Mouse (Mus musculus) midbrain, postnatal 0 days (tissue): ENCODE data around the gene Kif2a. TPM values are rescaled to one million over a fixed set of nuclear protein-coding genes. Genes with fewer than 3 reads are reported as not detected.

Experiments
- ATAC-seq: fragments of 200-750 bp; cut with Nextera tagmentation; 2 replicates; pipeline ENCODE4 v1.8.0; 2017; ENCODE audit warnings: moderate number of reproducible peaks, mild to moderate bottlenecking, moderate TSS enrichment, moderate library complexity; ENCODE audit not compliant: low FRiP score
- DNase-seq: peaks from one replicate; pipeline ENCODE4 v3.0.0-alpha.2; 2015; ENCODE audit warnings: low spot score
- H3K27ac ChIP-seq: fragments of 300-500 bp; sonication (generic); 2 replicates; pipeline ENCODE4 v1.5.1; 2014; ENCODE audit warnings: low read depth, mild to moderate bottlenecking, low read length, mixed read lengths
- H3K27me3 ChIP-seq: fragments of 300-500 bp; sonication (generic); 2 replicates; pipeline ENCODE4 v1.6.1; 2014; ENCODE audit warnings: low read length, control low read depth, mixed read lengths; ENCODE audit not compliant: insufficient read depth
- H3K36me3 ChIP-seq: fragments of 300-500 bp; sonication (generic); 2 replicates; pipeline ENCODE4 v1.6.1; 2014; ENCODE audit warnings: low read length, control low read depth, mixed read lengths; ENCODE audit not compliant: insufficient read depth
- H3K4me1 ChIP-seq: fragments of 300-500 bp; sonication (generic); 2 replicates; pipeline ENCODE4 v1.6.1; 2014; ENCODE audit warnings: mild to moderate bottlenecking, control low read depth, antibody characterized with exemption, low read length, mixed read lengths; ENCODE audit not compliant: insufficient read depth
- H3K4me2 ChIP-seq: fragments of 300-500 bp; sonication (generic); 2 replicates; pipeline ENCODE4 v1.6.1; 2014; ENCODE audit warnings: low read depth, mild to moderate bottlenecking, low read length, mixed read lengths; ENCODE audit not compliant: poor library complexity, severe bottlenecking
- H3K4me3 ChIP-seq: fragments of 300-500 bp; sonication (generic); 2 replicates; pipeline ENCODE4 v1.5.1; 2014; ENCODE audit warnings: low read depth, mild to moderate bottlenecking, low read length, moderate library complexity
- H3K9ac ChIP-seq: fragments of 300-500 bp; sonication (generic); replicated peaks from 2 replicates; pipeline ENCODE4 v1.6.1; 2014; ENCODE audit warnings: mild to moderate bottlenecking, low read length, moderate library complexity, mixed read lengths; ENCODE audit not compliant: poor library complexity, severe bottlenecking
- H3K9me3 ChIP-seq: fragments of 300-500 bp; sonication (generic); 2 replicates; pipeline ENCODE4 v1.6.1; 2016; ENCODE audit warnings: low read length, control low read depth
- CTCF ChIP-seq: IDR thresholded peaks from 2 replicates; pipeline ENCODE4 v1.5.1; 2016; ENCODE audit warnings: antibody characterized with exemption, mild to moderate bottlenecking
- WGBS: fragments of 180-500 bp; shearing (Covaris S2); extraction: QIAGEN DNeasy Blood & Tissue Kit; methylation state at CpG from one replicate; pipeline ENCODE4 v1.1.7; 2014; 5-methylcytosine and 5-hydroxymethylcytosine counted together
- polyA plus RNA-seq: library from polyadenylated mRNA; unstranded; fragments of >200 nt; fragmentation: Nextera tagmentation; extraction: Ambion mirVana; gene quantifications from 2 replicates; pipeline ENCODE4 v1.2.1, GENCODE M21; 2015
- total RNA-seq: library from RNA; depleted of rRNA; stranded (reverse); fragments of >200 nt; gene quantifications from 2 replicates; pipeline ENCODE4 v1.2.3, GENCODE M21; 2014

The Kif2a gene
- total and polyA plus RNA-seq, 2 experiments from 2014 or later, result 44.4 to 97.3 TPM

- no peaks in the 10 kb centered on the region for H3K27me3 ChIP-seq
- no peak overlapping the region for H3K9ac ChIP-seq
- H3K36me3 ChIP-seq, result no peaks in the 10 kb centered on the region
- 94% methylated on average over 2 of the region's 2 CpGs for WGBS
- H3K27ac ChIP-seq, result no peak overlapping the region
- TF ChIP-seq CTCF, result no peak
- H3K4me3 ChIP-seq, result no peak overlapping the region
- DNase-seq, result no peak
- H3K4me1 ChIP-seq, result no peaks in the 10 kb centered on the region
- no peak for ATAC-seq
- no peaks in the 10 kb centered on the region for H3K9me3 ChIP-seq
- no peak overlapping the region for H3K4me2 ChIP-seq
Observed at GRCm38 (mm10) chr13:106996891-106997290, 25.0 kb downstream of the Kif2a start.

DNA sequence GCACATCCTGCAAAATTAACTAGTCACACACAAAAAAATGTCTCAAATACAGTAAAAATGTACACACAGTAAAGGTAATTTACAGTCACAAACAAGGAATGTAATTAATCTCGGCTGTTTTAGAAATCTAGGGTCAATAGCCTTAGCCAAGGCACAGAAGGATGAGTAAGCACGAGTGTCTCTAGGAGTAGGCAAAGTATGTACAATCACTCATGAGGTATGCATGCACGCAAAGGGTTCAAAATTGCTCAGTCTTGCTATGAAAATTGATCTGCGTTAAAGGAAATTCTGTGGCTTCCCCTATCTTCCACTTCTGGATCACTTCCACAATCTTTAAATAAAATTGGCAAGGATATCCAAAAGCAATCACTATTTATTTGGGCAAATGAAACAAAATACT is 60.4 kb downstream of the Kif2a start:
- DNase-seq, result no peak
- H3K4me2 ChIP-seq, result no peak overlapping the region
- H3K4me1 ChIP-seq, result no peaks in the 10 kb centered on the region
- H3K9ac ChIP-seq, result no peak overlapping the region
- no peaks in the 10 kb centered on the region for H3K27me3 ChIP-seq
- no peak for TF ChIP-seq CTCF
- 98% methylated on average over 4 of the region's 4 CpGs for WGBS
- H3K4me3 ChIP-seq, result no peak overlapping the region
- no peak for ATAC-seq
- no peak overlapping the region for H3K27ac ChIP-seq
- H3K36me3 ChIP-seq, result peaks cover 29% of the 10 kb centered on the region
- no peaks in the 10 kb centered on the region for H3K9me3 ChIP-seq

- Histone ChIP-seq H3K9ac (no peak overlapping the region), H3K36me3 (peaks cover 33% of the 10 kb centered on the region), H3K27me3 (no peaks in the 10 kb centered on the region), H3K4me1 (no peaks in the 10 kb centered on the region), H3K27ac (no peak overlapping the region), H3K9me3 (no peaks in the 10 kb centered on the region), H3K4me2 (no peak overlapping the region), H3K4me3 (no peak overlapping the region)
- ATAC-seq (no peak), DNase-seq (no peak)
- no peak for TF ChIP-seq CTCF
- WGBS, result 90% methylated on average over 3 of the region's 3 CpGs
Observed at GRCm38 (mm10) chr13:106960557-106960956, 61.4 kb downstream of the Kif2a start.

DNA sequence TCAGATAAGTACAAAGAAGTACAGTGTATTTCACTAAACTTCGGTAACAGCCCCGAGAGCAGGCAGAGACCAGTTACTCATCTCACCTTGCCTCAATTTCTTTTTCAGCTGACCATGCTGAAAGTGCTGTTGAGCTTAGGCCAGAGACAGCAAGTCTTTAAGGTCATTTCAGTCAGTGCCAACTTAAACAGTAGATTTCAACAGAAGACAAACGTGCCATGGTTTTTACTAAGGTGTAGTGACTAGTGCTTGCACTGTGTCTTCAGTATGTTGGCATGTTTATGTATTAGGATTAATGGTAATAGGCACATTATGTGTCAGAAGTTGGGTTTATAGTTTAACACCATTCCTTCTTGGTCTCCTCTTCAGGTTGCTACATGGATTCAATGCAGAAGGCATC is 63.6 kb downstream of the Kif2a start:
- Histone ChIP-seq H3K9ac (no peak overlapping the region), H3K27me3 (no peaks in the 10 kb centered on the region), H3K9me3 (no peaks in the 10 kb centered on the region), H3K27ac (no peak overlapping the region), H3K4me3 (no peak overlapping the region), H3K4me1 (no peaks in the 10 kb centered on the region), H3K36me3 (peaks cover 32% of the 10 kb centered on the region), H3K4me2 (no peak overlapping the region)
- no peak for TF ChIP-seq CTCF
- no peak for DNase-seq
- 93% methylated on average over 3 of the region's 3 CpGs for WGBS
- no peak for ATAC-seq

DNA sequence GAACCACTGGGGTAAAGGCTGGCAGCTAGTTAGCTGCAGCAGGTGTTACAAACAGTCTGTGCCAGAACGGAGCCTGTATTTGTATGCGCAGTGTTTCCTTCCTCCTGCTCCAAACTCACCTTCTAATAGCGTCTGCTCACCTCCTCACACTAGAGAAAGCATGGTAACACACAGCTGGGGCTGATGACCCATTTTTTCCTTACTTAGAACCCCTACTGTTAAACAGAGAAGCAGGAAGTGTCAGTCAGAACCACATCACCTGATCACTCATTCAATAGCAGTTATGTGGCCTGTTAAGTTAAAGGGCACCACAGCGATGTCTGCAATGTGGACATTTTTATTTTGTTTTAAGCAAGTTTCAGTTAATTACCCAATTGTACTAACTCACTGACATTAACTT is 64.4 kb downstream of the Kif2a start:
- TF ChIP-seq CTCF, result no peak
- Histone ChIP-seq H3K27ac (no peak overlapping the region), H3K27me3 (no peaks in the 10 kb centered on the region), H3K4me1 (no peaks in the 10 kb centered on the region), H3K9ac (no peak overlapping the region), H3K4me2 (no peak overlapping the region), H3K36me3 (peaks cover 33% of the 10 kb centered on the region), H3K9me3 (no peaks in the 10 kb centered on the region), H3K4me3 (no peak overlapping the region)
- no peak for DNase-seq
- 85% methylated on average over 4 of the region's 4 CpGs for WGBS
- ATAC-seq, result no peak

GRCm38 (mm10) chr13:106954880-106955279 is 67.0 kb downstream of the Kif2a start:
- H3K9ac ChIP-seq, result no peak overlapping the region
- DNase-seq, result no peak
- H3K27me3 ChIP-seq, result no peaks in the 10 kb centered on the region
- WGBS, result 91% methylated on average over 3 of the region's 3 CpGs
- no peak overlapping the region for H3K27ac ChIP-seq
- no peak overlapping the region for H3K4me2 ChIP-seq
- no peaks in the 10 kb centered on the region for H3K9me3 ChIP-seq
- no peak for ATAC-seq
- no peak for TF ChIP-seq CTCF
- H3K4me3 ChIP-seq, result no peak overlapping the region
- H3K4me1 ChIP-seq, result no peaks in the 10 kb centered on the region
- H3K36me3 ChIP-seq, result peaks cover 33% of the 10 kb centered on the region; the same call in 1 of the 2 replicates
